Mouse (Mus musculus) thymus, adult 2 months (tissue): ENCODE measurements at regions not wholly inside any gene's neighbourhood (a gene's known extent, or its start where the extent isn't known, plus 50 kb on each side); places are given as distances from the start of the nearest gene placed in this dataset.

ENCODE experiments used
- CTCF ChIP-seq: fragments of 200-500 bp; IDR thresholded peaks from 2 replicates; pipeline ENCODE4 v1.5.1; 2012; ENCODE audit warnings: mild to moderate bottlenecking, control low read depth, low read length, moderate library complexity, borderline replicate concordance; ENCODE audit not compliant: control insufficient read depth, poor library complexity, insufficient read depth; ENCODE audit errors: extremely low read depth
- POLR2A ChIP-seq: fragments of 200-500 bp; IDR thresholded peaks from 2 replicates; pipeline ENCODE4 v1.6.1; 2012; ENCODE audit warnings: mild to moderate bottlenecking, low read length, control low read depth, moderate library complexity; ENCODE audit not compliant: control insufficient read depth, poor library complexity, insufficient read depth; ENCODE audit errors: extremely low read depth

DNA sequence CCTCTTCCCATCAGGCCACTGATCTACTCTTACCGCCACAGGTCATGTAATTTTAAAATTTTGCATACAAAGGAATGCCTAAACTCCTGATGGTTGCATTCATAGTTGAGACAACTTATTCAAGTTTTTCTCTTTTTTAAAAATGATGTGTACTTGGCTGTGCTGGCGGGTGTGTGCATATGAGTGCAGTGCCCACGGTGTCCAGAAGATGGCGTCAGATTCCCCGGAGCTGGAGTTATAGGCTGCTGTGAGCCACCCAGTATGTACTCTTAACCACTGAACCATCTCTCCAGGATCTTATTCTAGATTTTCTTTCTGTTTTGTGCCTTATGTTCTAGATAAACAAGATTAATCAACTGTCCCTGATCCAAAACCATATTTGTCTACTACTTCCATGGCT is 116.0 kb downstream of the Polr2m start:
- TF ChIP-seq POLR2A = no peak
- TF ChIP-seq CTCF = no peak
